Mouse (Mus musculus): ENCODE results near the gene Mrps18a.

DNA sequence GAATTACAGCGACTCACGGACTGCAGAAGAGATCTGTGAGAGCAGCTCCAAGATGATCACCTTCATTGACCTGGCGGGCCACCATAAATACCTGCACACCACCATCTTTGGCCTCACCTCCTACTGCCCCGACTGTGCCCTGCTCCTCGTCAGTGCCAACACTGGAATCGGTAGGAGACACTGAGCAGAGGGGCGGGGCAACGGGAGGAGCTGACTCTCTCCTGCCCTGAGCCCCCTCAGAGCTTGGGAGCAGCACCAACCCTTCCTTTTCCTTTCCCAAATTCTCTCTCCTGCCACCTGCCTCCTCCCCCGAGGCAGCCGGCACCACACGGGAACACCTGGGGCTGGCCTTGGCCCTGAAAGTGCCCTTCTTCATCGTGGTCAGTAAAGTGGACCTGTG lies 54.7 kb downstream of the Mrps18a start:
- TF ChIP-seq TAL1 (IDR thresholded peaks at IDR 0.05; ENCODE audit: low read length) (no peak), GATA1 (IDR thresholded peaks at IDR 0.05; ENCODE audit: low read length) (no peak)
